Mouse (Mus musculus) cerebellum, postnatal 14 days (tissue): ENCODE data around the gene Cyb5b.

Source experiments
- DNase-seq, 2 experiments: peaks; one replicate each; pipeline ENCODE4 v3.0.0; 2021; ENCODE audit warnings: mixed read lengths in 2 of 2

Gene Cyb5b

DNA sequence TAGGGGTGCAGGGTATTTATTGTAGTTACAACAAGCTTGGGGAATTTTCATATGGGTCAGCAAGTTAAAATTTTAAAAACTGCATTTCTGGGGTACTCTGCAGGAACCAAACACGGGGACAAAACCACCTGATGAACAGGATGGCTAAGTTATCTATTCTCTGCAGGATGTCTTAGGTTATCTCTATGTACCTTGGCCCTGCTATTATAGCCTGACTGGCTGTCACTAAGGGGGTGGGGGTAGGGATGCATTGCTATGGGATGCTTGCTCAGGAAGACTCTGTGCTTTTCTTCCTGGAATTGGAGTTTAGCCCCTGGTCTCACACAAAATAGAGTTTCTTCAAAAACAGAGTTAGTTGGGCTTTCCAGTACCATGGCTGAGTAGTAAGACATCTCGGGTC, 83.3 kb downstream of the Cyb5b start:
- no peak for DNase-seq
